Mouse (Mus musculus): ENCODE results near the gene Bves. TPM values are rescaled to one million over a fixed set of nuclear protein-coding genes. Genes with fewer than 3 reads are reported as not detected.
"Not testable (repeated sequence)": the region's sequence is repeated elsewhere in the genome, so short reads cannot be mapped to it uniquely, and the experiment has no call there.

Gene Bves
- polyA plus RNA-seq, 1 experiment from 2014 or later: 2.0 TPM

DNA sequence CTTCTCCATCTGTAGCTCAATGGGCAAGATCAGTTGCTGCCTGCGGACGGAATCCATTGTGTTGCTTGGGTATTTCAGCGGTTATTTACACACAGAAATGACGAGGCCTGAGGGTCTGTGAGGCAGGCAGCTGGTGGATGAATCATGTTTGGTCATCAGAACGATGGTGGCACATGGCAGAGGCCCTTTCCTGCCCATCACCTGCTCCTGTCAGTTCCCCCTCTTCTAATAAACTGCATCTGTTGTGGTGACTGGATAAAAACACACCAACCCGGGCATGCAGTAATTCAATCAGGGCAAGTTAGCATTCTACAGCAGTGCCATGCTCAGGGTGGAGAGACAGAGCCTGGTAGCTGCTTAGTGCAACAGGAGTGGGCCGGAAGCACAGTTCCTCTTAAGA, 23.9 kb upstream of the Bves start:
- Histone ChIP-seq H3K4me1 (replicated peaks) (0 out of 2 replicates have a peak, but pooled peaks cover 10% of the 10 kb centered on the region), H3K36me3 (no peaks in the 10 kb centered on the region), H3K27me3 (no peaks in the 10 kb centered on the region), H3K4me2 (no peak overlapping the region), H3K27ac (0 out of 2 replicates have a peak overlapping the region, but pooled peaks have one; percentile 14), H3K4me3 (no peak overlapping the region), H3K9me3 (no peaks in the 10 kb centered on the region), H3K9ac (no peak overlapping the region)
- 54% methylated on average over 7 of the region's 7 CpGs for WGBS
- no peak for ATAC-seq (ENCODE audit: low FRiP score)

GRCm38 (mm10) chr10:45314865-45315264, 20.7 kb upstream of the Bves start:
- Histone ChIP-seq H3K9me3 (no peaks in the 10 kb centered on the region), H3K4me2 (no peak overlapping the region), H3K27ac (no peak overlapping the region), H3K9ac (no peak overlapping the region), H3K4me1 (replicated peaks) (0 out of 2 replicates have a peak, but pooled peaks cover 10% of the 10 kb centered on the region), H3K36me3 (no peaks in the 10 kb centered on the region), H3K4me3 (no peak overlapping the region), H3K27me3 (no peaks in the 10 kb centered on the region)
- WGBS: 90% methylated on average over 16 of the region's 16 CpGs
- no peak for ATAC-seq (ENCODE audit: low FRiP score)

DNA sequence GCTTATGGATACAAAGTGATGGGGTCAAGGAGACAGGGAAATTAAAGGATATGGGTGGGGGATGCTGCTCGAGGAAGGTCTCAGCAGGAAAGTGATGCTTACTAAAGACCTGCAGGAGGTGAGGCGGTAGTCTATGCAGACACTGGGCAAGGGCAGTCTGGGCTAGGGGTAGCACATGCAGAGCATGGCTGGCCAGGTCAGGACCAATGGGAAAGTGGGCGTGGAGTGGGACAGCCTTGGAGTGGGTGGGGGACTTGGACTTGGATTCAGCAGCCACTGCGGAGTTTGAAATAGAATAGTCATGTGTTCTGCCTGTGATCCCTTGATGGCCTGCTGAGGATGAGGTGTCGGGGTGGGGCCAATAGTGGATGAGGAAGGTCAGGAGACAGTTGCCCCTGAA, 16.6 kb upstream of the Bves start:
- WGBS: 86% methylated on average over 5 of the region's 5 CpGs
- H3K27me3 ChIP-seq: no peaks in the 10 kb centered on the region
- H3K4me1 ChIP-seq (replicated peaks): 0 out of 2 replicates have a peak, but pooled peaks cover 3% of the 10 kb centered on the region
- no peaks in the 10 kb centered on the region for H3K9me3 ChIP-seq
- H3K4me2 ChIP-seq: no peak overlapping the region
- H3K36me3 ChIP-seq: no peaks in the 10 kb centered on the region
- no peak overlapping the region for H3K4me3 ChIP-seq
- no peak overlapping the region for H3K9ac ChIP-seq
- no peak for ATAC-seq (ENCODE audit: low FRiP score)
- no peak overlapping the region for H3K27ac ChIP-seq

- Histone ChIP-seq H3K4me2 (no peak overlapping the region), H3K9ac (no peak overlapping the region), H3K4me3 (no peak overlapping the region), H3K4me1 (replicated peaks) (0 out of 2 replicates have a peak, but pooled peaks cover 6% of the 10 kb centered on the region), H3K27me3 (no peaks in the 10 kb centered on the region), H3K36me3 (no peaks in the 10 kb centered on the region), H3K9me3 (no peaks in the 10 kb centered on the region), H3K27ac (no peak overlapping the region)
- ATAC-seq (ENCODE audit: low FRiP score): no peak
- WGBS: 32% methylated on average over 3 of the region's 3 CpGs
Measured at GRCm38 (mm10) chr10:45320296-45320695, 15.3 kb upstream of the Bves start.

DNA sequence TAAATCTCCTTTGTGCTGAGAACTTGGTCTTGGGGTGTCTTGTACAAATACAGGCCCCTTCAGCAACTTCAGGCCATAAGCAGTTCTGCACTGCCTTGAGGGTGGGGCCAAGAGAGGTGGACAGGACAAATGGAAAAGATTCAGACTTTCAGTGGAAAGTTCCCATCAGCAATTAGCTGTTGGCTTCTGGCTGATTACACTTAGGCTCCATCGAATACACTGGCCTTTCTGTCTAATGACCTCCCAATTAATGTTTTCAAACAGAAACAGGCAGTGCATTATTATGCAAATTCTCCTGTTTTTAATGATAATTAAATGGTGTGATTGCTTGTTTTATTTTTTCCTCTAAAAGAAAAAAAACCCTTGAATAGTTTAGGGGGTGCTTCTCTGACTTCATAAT, 11.4 kb upstream of the Bves start:
- 32% methylated on average over 1 of the region's 1 CpGs for WGBS
- Histone ChIP-seq H3K4me3 (no peak overlapping the region), H3K36me3 (no peaks in the 10 kb centered on the region), H3K27me3 (no peaks in the 10 kb centered on the region), H3K27ac (no peak overlapping the region), H3K4me1 (replicated peaks) (0 out of 2 replicates have a peak, but pooled peaks cover 6% of the 10 kb centered on the region), H3K9ac (no peak overlapping the region), H3K4me2 (no peak overlapping the region), H3K9me3 (no peaks in the 10 kb centered on the region)
- no peak for ATAC-seq (ENCODE audit: low FRiP score)

DNA sequence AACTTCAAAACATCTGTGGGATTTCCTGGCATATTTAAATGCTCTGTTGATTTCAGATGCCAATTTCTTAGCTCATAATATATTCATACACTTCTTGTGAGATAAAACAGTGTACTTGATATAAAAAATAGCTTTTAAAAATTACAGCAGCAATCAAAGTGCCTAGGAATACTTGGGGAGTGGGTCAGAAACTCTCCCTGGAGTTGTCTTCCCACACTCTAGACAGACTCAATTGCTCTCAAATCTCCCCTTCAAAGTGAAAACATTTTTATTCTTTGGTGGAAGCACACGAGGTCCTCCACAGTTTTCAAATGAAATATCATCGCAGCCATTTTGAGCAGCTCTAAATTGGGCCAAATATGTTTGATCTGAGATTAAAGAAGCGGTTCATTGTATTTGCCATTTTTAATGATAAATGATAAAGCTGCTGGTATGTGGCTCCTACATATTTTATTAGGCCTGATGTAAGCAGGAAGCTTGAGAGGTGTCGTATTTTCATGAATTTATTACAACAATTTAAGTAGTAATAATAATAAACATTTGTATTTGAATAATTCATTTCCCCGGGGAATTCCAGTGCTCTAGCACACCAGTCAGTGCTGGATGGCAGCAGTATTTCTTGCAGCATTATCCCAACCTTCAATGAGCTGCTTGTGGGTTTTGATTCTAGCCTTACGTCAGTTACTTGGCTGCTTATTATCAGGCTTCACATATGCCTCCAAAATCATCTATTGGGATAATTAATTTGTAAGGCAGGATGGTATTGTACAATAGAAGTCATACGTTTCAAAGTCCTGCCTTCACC, 7.2 kb upstream of the Bves start:
- peak; percentile 76 for ATAC-seq (ENCODE audit: low FRiP score)
- Histone ChIP-seq H3K36me3 (no peaks in the 10 kb centered on the region), H3K9ac (no peak overlapping the region), H3K27me3 (0 out of 2 replicates have a peak, but pooled peaks cover 4% of the 10 kb centered on the region), H3K4me1 (replicated peaks) (0 out of 2 replicates have a peak, but pooled peaks cover 6% of the 10 kb centered on the region), H3K9me3 (no peaks in the 10 kb centered on the region), H3K4me2 (no peak overlapping the region), H3K27ac (no peak overlapping the region), H3K4me3 (no peak overlapping the region)
- WGBS: 62% methylated on average over 7 of the region's 7 CpGs

DNA sequence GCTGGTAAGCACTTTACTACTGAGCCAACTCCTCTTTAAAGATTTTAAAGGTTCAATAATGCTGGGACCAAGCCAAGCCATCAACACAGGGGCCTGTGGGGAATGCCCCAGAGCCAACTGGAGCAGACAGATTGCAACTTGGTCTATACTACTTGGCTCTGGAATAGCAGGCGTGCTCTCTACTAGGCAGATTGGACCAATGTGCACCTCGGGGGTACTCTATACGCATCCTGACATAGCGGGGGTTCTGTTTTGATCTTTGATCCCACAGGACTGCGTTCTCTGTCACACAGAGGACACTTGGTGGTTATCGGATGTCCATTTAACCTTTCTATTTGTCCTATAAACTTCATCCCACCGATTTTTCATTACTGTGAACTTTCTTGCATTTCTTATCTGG, 647 bp upstream of the Bves start:
- 33% methylated on average over 7 of the region's 7 CpGs for WGBS
- Histone ChIP-seq H3K9ac (no peak overlapping the region), H3K27me3 (peaks cover 30% of the 10 kb centered on the region), H3K4me2 (peak overlapping the region; percentile 86), H3K4me1 (replicated peaks) (no peaks in the 10 kb centered on the region), H3K9me3 (no peaks in the 10 kb centered on the region), H3K4me3 (peak overlapping the region; percentile 74), H3K27ac (no peak overlapping the region), H3K36me3 (no peaks in the 10 kb centered on the region)
- peak; percentile 29; the same call in 1 of the 2 replicates for ATAC-seq (ENCODE audit: low FRiP score)

DNA sequence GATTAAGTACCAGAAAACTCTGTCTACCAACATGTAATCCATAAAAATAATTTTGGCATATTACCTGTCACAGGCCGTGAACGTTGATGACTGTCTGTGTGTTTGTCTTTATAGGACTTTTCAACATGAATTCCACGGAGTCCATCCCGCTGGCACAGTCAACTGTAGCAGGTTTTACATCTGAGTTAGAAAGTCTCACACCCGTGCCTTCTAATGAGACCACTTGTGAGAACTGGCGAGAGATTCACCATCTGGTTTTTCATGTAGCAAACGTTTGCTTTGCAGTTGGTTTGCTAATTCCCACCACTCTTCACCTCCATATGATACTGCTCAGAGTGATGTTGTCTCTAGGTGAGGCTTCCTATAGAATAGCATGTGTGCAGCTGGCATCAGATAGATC, 3.5 kb downstream of the Bves start:
- Histone ChIP-seq H3K4me1 (replicated peaks) (no peaks in the 10 kb centered on the region), H3K27me3 (peaks cover 20% of the 10 kb centered on the region), H3K4me2 (no peak overlapping the region), H3K36me3 (no peaks in the 10 kb centered on the region), H3K4me3 (no peak overlapping the region), H3K9ac (no peak overlapping the region), H3K27ac (no peak overlapping the region), H3K9me3 (no peaks in the 10 kb centered on the region)
- ATAC-seq (ENCODE audit: low FRiP score): no peak
- 75% methylated on average over 7 of the region's 7 CpGs for WGBS

- Histone ChIP-seq H3K36me3 (no peaks in the 10 kb centered on the region), H3K4me2 (no peak overlapping the region), H3K4me3 (no peak overlapping the region), H3K4me1 (replicated peaks) (no peaks in the 10 kb centered on the region), H3K9ac (no peak overlapping the region), H3K27ac (no peak overlapping the region), H3K9me3 (no peaks in the 10 kb centered on the region), H3K27me3 (no peaks in the 10 kb centered on the region)
- ATAC-seq (ENCODE audit: low FRiP score): no peak
- WGBS: 87% methylated on average over 4 of the region's 4 CpGs
Measured at GRCm38 (mm10) chr10:45344381-45344780, 8.8 kb downstream of the Bves start.

DNA sequence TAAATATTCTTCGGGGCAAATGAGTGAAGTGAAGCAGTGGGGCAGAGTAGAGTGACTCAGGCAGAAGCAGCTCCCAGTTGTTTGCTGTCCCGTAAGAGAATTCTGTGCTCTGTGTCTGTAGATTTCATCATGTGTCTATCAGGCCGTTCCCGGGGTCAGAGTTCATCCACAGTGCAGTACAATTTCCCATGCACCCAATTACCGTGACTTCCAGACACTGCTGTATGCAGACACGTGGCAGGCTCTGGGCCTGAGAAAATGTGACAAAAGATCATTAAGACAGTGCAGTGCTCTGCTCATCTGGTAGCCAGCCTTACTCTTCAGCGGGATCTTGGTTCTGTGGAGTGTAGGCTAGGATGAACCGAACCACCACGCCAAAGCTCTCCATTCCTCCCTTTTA, 9.6 kb downstream of the Bves start:
- Histone ChIP-seq H3K9ac (no peak overlapping the region), H3K36me3 (no peaks in the 10 kb centered on the region), H3K9me3 (no peaks in the 10 kb centered on the region), H3K27me3 (no peaks in the 10 kb centered on the region), H3K27ac (no peak overlapping the region), H3K4me2 (no peak overlapping the region), H3K4me1 (replicated peaks) (no peaks in the 10 kb centered on the region), H3K4me3 (no peak overlapping the region)
- no peak for ATAC-seq (ENCODE audit: low FRiP score)
- WGBS: 72% methylated on average over 9 of the region's 9 CpGs

GRCm38 (mm10) chr10:45348143-45348542, 12.6 kb downstream of the Bves start:
- ATAC-seq (ENCODE audit: low FRiP score); H3K4me3 ChIP-seq; H3K27ac ChIP-seq; H3K36me3 ChIP-seq; H3K9ac ChIP-seq; H3K9me3 ChIP-seq; H3K4me1 ChIP-seq (replicated peaks); H3K4me2 ChIP-seq; H3K27me3 ChIP-seq: not testable (repeated sequence)
- 79% methylated on average over 3 of the region's 3 CpGs for WGBS

- no peak for ATAC-seq (ENCODE audit: low FRiP score)
- no peak overlapping the region for H3K4me2 ChIP-seq
- H3K27ac ChIP-seq: no peak overlapping the region
- no peaks in the 10 kb centered on the region for H3K9me3 ChIP-seq
- no peaks in the 10 kb centered on the region for H3K27me3 ChIP-seq
- no peak overlapping the region for H3K4me3 ChIP-seq
- no peaks in the 10 kb centered on the region for H3K36me3 ChIP-seq
- H3K4me1 ChIP-seq (replicated peaks): no peaks in the 10 kb centered on the region
- H3K9ac ChIP-seq: no peak overlapping the region
- WGBS: 94% methylated on average over 6 of the region's 6 CpGs
Measured at GRCm38 (mm10) chr10:45356091-45356490, 20.5 kb downstream of the Bves start.

DNA sequence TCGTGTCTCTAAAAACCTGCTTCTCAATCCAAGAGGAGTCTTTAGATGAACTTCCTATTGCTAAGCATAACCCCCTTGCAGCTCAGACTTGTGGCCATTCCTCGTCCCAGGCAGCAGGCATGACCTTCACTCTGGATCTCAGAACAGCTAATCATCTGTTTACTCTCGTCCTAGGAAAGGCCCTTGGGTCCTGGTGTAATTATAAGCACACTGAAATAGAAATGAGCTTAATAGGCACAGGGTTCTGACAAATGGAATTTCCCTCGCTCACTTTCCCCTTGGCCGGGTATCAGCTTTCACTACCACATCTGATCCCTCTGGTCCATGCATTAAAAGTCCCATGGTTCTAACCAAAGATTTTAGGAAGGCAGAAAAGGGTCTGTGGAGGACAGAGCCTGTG, 27.8 kb downstream of the Bves start:
- no peak for ATAC-seq (ENCODE audit: low FRiP score)

More for the DNA sequence above, 27.8 kb downstream of the Bves start:
- Histone ChIP-seq H3K27me3 (no peaks in the 10 kb centered on the region), H3K36me3 (no peaks in the 10 kb centered on the region), H3K4me1 (replicated peaks) (peaks cover 7% of the 10 kb centered on the region; the same call in 1 of the 2 replicates), H3K4me3 (no peak overlapping the region), H3K27ac (no peak overlapping the region), H3K9me3 (no peaks in the 10 kb centered on the region), H3K4me2 (no peak overlapping the region), H3K9ac (no peak overlapping the region)
- WGBS: 50% methylated on average over 5 of the region's 5 CpGs
